In the genomic region with DNA sequence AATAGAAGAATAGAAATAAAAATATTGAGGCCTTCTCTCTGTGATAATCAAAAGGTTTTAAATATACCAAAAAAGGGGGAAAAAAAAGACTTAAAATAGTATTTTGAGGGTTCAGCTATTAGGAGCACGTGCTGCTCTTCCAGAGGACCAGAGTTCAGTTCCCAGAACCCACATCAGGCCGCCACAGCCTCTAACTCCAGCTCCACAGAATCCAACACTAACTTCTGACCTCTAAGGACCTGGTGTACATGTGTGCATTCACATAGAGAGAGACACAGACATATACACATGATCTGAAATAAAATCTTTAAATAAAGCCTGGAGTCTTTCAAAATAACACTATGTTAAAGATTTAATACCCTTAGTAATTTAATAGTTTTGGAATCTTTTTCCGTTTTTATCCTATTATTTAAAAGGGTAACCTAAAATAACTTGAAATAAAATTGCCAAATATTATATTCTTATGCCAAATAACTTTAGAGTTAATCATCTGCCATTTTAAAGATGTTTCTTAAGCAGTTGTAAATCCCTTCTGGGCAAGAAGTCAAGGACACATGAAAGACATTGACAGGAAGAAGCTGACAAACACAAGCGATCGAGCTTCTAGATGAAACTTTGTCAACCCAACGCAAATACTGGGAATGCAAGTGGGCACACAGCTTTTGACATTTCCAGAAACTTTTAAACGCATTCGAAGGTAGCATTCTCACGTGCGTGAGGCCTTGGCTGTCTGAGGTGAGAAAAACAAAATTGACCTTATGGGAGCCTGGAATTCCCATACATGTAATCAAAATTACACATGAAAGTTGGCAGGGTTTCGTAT, we compare ENCODE assay signal across 22 mouse cellular contexts.
"Had no signal": no experiment of that assay in that cellular context is flagged by ENCODE, and none has a peak within 500 bp of the region (broad histone marks: within the 10 kb centered on the region; RNA-seq: fewer than 3 reads in every experiment).

No protein-coding gene starts in this region.

- H3K4me2 ChIP-seq: kidney, embryonic 15.5 days; liver, embryonic 13.5 days; lung, embryonic 14.5 days; neural tube, embryonic 12.5 days; neural tube, embryonic 15.5 days had no signal

- H3K27ac ChIP-seq: kidney, embryonic 15.5 days; layer of hippocampus, adult 2 months; left cerebral cortex, adult 2 months; liver, embryonic 13.5 days; midbrain, embryonic 10.5 days; neural tube, embryonic 12.5 days; neural tube, embryonic 15.5 days had no signal

- DNase-seq: kidney, adult 8-10 months; kidney, postnatal 10 days; kidney, postnatal 4 days; layer of hippocampus, postnatal 36 days; liver, embryonic 13.5 days; lung, embryonic 14.5 days; lung, postnatal 10 days; lung, postnatal 36 days; midbrain, embryonic 14.5 days; right cerebral cortex, adult 18-20 months; right cerebral cortex, postnatal 25 days; thymus, adult 18-20 months; thymus, postnatal 14 days; thymus, postnatal 4 days had no signal

- H3K4me1 ChIP-seq: neural tube, embryonic 12.5 days had no signal

- H3K4me3 ChIP-seq: kidney, embryonic 15.5 days; layer of hippocampus, adult 2 months; left cerebral cortex, adult 2 months; liver, embryonic 13.5 days; megakaryocyte, embryonic 14.5 days; midbrain, embryonic 10.5 days; neural tube, embryonic 12.5 days; neural tube, embryonic 15.5 days had no signal

- H3K27me3 ChIP-seq: kidney, embryonic 15.5 days; liver, embryonic 13.5 days; megakaryocyte, embryonic 14.5 days; neural tube, embryonic 12.5 days; neural tube, embryonic 15.5 days had no signal

- H3K9ac ChIP-seq: kidney, embryonic 15.5 days; liver, embryonic 13.5 days; lung, embryonic 14.5 days; neural tube, embryonic 12.5 days; neural tube, embryonic 15.5 days had no signal

- H3K9me3 ChIP-seq: kidney, embryonic 15.5 days; liver, embryonic 13.5 days; megakaryocyte, embryonic 14.5 days; midbrain, embryonic 10.5 days; neural tube, embryonic 12.5 days; neural tube, embryonic 15.5 days had no signal

- ATAC-seq: intestine, postnatal 0 days had no signal

- H3K36me3 ChIP-seq: kidney, embryonic 15.5 days; liver, embryonic 13.5 days; midbrain, embryonic 10.5 days; neural tube, embryonic 12.5 days had no signal
